Mouse (Mus musculus) ovary, postnatal 10 days (tissue): ENCODE data around the gene Sf3b2.

Experiments used
- DNase-seq: peaks from one replicate; pipeline ENCODE4 v3.0.0; 2022; ENCODE audit warnings: low spot score

Sf3b2 gene

DNA sequence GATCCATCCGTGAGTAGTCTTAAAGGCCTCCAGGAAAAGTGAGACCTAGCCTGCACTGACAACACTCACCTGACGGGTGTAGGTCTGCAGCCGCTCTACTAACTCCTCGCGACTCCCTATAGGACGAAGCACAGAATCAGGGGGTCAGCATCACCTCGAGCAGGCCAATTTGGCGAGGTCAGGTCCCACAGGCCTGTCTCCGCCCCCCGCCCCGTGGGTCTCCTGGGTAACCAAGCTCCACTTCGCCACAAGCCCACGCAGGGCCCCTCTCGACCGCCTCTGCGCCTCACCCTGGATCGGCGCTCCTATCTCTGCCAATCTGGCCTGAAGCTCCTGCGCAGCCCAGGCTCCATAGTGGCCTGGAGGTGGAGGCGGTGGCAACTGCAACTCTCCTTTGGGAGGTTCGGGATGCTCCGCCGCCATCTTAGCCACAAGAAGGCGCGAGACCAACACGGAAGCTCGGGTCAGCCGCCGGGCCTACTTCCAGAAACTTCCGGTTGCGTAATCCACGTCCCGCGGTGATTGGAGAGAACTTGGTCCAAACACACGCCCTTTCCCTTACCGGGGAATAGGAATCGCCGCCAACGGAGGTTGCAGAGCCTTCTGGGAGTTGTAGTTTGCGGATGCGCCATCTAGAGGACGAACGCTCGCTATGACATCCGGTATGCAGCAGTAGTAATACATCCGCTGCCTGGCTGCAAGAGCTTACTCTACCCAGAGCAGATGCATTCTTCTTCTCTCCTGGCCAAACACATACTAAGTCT is at the start of gene Sf3b2:
Gene Sf3b2 (minus strand): TSS at position 484 of the 764 bp plus-strand sequence.
- DNase-seq: peak; percentile 95

DNA sequence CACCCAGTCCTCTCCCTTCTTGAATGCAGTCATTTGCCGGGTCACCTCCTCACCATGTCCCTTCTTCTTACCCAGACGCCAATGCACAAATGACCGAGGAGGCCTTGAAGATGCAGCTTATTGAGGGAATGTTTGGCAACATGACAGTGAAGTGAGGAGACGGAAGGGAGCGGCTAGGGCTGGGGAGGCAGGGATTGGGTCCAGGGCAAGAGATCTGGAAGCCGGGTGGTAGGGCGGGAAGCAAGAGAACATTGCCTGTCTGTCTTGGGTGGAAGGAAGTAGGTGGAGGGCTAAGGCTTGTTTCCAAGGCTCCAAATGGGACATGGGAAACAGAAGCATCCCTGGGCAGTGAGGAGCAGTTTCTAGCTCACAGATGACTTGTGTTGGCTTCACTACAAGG is 46.1 kb upstream of the Sf3b2 start:
- DNase-seq: no peak

DNA sequence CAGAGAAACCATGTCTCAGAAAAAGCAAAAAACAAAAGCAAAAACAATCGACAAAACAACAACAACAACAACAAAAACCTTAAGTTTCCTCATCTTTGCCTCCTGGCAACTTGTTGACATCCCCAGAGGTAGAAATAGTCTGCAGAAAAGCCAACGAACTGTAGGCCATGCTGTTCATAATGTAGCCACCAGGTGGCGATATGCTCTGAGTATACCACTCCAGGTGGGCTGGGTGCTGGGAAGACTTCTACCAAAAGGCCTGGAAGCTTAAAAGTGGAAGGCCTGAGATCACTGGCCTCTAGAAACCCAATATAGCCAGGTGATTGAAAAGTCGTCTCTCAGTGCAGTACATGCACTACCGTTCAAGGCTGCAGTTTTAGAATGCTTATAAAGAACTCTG is 42.7 kb upstream of the Sf3b2 start:
- DNase-seq: peak; percentile 52

DNA sequence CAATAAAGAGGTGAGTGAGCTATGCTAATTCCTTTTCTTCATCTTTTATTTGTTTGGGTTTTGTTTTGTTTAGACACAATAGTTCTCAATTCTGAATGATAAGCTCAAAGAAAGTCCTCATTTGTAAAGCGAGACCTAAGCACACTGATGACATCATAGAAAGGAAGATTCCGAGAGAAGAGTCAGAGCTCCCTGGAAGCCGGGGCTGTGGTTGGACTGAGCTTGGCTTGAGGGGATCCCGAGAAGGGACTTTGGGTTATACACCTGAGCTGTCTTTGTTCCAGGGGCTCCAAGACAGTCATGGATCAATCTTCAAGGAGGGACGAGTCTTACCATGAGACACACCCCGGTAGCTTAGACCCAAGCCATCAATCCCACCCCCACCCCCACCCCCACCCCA is 40.2 kb upstream of the Sf3b2 start, which contains the start of gene Catsper1:
Gene Catsper1 (plus strand): TSS at position 301 of the 400 bp plus-strand sequence.
- DNase-seq: no peak

DNA sequence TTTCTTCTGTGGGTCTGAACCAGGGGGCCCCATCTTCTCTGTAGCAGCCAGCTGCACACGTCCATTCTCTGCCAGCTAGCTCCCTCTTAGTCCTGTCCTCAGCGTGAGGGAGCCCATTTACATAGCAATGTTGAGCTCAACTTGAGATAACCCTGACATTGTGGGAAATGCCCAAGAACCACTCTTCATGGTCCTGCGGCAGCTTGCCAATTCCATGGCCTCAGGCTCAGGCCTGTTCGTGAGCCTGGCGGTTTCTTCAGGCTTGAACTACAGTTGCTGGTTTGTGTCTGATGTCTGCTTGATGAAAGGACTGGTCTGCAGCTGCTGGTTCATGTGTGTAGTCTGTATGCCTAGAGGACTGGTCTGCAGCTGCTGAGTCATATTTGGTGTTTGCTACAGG is 39.5 kb upstream of the Sf3b2 start:
- no peak for DNase-seq

DNA sequence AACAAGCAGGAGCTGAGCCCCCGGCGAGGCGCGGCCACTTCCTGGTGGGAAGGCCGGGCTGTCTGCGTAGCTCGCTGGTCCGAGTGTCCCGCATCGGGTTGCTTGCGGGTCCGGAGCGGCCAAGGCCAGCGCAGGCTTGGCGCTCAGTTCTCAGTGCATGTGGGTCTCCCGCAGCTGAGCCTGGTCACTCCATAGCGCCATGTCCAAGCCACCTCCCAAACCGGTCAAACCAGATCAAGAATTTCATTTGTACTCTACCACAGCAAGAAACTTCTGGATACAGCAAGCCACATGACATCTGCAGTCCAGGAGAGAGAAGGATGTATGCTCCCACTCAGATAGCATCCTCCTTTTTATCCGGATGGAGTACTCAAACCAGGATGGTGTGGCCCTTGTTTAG is 32.7 kb upstream of the Sf3b2 start:
- no peak for DNase-seq

DNA sequence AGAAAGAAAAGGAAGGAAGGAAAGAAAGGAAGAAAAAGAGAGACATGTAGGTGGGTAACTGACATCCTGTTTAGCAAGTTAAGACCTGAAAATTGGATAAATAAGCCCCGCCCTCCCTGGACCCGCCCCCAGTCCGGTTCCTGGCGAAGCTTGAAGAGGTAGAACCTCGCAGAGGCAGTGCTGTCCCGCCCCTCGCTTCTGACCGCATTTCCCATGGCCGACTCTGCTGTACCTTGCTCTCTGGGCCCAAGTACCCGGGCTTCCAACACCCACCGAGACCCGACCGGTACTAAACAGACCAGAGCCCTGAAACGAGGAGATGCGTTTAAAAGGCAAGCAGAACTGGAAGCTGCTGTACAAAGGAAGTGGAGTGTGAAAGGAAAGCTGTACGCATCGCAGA is 28.5 kb upstream of the Sf3b2 start:
- DNase-seq: no peak

DNA sequence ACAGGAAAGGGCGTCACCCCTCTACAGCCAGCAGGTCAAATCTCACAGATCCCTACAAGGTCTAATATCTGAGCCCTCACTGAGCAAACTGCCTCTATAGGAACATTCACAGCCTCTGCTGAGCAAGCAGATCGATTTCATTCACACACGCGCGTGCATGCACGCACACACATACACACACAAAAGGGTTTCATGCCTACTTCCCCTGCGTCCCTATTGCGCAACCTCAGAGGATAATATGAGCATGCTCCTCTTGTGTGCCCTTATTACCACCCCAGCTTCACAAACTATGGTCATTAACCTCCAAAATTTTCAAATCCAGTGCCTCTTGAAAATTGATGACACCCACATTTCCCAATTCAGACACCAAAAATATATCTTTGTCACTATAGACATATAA is 17.9 kb upstream of the Sf3b2 start:
- no peak for DNase-seq

DNA sequence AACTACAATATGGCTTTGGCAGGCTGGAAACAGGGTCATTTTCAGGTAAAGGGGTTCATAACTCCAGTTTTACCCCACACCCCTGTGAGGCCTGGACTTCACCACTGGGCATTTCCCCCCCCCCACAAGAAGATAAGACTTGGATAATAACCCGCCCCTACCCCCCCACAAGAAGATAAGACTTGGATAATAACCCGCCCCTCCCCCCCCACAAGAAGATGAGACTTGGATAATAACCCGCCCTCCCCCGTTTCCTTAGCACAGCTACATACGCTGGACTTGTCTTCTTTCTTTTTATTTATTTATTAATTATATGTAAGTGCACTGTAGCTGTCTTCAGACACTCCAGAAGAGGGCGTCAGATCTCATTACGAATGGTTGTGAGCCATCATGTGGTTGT is 13.8 kb upstream of the Sf3b2 start:
- no peak for DNase-seq

DNA sequence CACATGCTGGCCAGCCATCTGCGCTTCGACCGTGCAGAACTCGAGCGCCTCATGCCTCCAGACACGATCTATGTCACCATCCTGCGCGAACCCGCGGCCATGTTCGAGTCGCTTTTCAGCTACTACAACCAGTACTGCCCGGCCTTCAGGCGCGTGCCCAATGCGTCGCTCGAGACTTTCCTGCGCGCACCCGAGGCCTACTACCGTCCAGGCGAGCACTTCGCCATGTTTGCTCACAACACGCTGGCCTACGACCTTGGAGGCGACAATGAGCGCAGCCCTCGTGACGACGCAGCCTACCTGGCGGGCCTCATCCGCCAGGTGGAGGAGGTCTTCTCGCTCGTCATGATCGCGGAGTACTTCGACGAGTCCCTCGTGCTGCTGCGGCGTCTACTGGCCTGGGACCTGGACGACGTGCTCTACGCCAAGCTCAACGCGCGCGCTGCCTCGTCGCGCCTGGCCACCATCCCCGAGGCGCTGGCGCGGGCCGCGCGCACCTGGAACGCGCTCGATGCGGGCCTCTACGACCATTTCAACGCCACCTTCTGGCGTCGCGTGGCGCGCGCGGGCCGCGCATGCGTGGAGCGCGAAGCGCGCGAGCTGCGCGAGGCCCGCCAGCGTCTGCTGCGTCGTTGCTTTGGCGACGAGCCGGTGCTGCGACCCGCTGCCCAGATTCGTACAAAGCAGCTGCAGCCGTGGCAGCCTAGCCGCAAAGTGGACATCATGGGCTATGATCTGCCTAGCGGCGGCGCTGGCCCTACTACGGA is 11.9 kb upstream of the Sf3b2 start:
- DNase-seq: no peak

DNA sequence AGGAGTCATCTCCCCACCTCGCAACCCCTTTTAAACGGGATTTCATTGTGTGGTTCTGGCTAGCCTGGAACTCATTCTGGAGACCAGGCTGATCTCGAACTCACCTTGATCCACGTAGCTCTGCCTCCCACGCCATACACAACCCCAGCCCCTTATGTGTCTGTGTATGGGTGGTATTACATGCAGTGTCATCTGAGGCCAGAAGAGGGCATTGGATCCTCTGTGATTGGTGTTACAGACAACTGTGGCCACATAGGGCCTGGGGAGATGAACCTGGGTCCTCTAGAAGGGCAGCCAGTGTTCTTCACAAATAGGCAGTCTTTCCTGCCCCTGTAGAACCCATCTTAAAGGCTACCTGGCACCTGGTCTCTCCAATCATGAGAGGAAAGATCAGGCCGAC is 11.0 kb upstream of the Sf3b2 start:
- DNase-seq: no peak

DNA sequence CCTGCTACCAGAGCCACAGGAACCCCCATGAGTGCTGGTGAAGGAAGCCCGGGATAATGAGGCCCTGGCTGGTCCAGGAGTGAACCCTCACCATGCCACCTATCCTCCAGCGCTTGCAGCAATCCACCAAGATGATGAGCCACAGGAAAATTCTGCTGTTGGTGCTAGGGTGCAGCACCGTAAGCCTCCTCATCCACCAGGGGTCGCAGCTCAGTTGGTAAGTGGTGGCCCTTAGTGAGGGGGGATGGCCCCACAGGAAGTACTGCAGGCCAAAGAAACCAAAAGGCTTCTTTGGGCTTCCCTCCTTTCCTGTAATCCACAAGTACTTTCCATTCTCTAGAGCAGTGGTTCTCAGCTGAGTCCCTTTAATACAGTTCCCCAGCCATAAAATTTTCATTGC is 7.2 kb upstream of the Sf3b2 start:
- no peak for DNase-seq

DNA sequence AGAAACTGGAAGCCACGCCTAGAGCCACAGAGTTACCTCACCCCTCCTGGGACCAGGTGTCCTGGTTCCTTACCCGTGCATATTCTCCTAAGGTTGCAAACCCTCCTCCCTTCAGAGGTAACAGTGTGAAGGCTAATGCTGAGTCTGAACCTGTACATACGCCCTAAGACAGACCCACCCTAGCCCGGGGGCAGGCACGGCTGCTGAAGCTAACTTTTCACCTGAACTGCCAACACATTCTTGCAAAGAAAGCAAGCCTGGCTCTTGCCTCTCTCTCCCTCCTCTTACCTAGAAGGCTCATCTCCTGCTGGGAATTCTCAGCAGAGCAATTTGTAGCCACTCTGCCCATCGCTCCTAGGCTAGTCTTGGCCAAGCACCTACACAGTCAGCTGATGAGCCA is 5.3 kb upstream of the Sf3b2 start:
- DNase-seq: no peak

DNA sequence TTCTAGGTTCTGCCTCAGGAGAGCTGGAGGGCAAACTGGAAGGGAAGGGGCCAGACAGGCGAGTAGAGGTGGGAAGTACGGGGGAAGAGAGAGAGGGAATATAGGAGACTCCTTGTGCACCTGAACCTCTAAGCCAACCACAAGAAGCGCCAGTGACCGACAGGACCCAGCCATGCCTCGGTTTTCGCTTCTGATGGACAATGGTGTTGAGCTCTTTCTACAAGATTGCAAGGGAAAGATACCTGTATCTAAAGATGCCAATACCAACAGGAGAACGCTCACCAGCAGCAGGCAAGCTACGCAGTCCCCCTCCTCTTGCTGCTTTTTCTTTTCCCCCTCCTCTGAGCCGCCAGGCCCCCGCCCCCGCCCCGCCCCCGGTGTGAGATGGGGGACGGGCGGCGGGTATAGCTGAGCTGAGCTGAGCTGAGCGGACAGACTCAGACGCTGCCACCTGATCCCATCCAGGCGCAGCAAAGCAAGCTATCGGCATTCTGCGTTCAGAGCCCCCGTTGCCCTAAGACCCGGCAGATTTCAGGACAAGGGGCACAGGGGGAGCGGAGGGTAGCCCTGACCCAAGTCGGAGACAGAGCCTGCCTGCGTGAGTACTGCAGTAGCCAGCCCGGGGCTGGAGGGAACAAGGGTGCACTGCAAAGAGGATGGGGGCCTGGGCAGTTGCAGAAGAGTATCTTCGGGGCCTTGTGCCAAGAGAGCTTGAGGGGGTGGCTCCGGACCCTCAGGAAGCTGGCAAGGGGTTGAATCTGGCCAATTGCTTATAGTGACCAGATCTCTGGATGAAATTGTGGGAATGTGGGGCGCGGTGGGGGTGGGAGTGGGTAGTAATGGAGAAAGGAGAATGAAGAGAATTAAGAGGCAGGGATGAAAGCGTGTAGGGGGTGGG is 2.9 kb upstream of the Sf3b2 start, which contains the start of gene Gal3st3:
Gene Gal3st3 (plus strand): TSS at position 429 of the 898 bp plus-strand sequence.
- no peak for DNase-seq

DNA sequence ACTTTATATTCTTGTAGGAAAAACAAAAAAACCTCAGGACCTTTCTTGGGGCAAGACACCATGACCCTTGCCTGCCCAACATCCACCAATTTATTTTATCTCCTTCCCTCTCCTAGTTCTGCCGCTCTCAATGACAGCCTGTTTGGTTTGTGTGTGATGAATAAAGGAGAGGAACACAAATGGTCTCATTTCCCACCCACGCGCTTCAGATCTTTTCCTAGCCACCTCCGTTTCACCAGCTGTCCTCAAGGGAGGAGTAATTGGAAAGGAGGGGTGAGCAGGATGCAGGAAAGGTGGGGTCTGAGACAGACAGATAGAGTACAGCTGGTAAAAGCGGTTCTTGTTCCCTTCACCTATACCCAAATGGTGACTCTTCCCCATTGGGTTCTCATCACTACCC is 1.4 kb upstream of the Sf3b2 start:
- no peak for DNase-seq

DNA sequence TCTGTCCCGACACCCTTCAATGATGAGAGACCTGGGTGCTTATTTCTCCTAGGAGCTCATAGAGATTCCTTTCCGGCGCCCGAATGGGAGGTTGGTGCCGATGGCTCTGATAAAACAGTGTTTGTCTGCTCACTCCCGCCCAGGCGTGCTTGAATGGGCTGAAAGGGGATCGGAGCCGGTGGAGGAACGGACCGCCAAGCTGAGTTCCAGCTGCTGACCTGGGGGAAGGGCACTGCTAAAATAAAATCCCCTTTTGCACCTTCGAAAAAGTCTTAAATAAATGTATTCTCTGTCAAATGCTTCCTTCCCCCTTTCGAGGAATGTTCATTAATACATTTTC is 451 bp upstream of the Sf3b2 start:
- DNase-seq: no peak

DNA sequence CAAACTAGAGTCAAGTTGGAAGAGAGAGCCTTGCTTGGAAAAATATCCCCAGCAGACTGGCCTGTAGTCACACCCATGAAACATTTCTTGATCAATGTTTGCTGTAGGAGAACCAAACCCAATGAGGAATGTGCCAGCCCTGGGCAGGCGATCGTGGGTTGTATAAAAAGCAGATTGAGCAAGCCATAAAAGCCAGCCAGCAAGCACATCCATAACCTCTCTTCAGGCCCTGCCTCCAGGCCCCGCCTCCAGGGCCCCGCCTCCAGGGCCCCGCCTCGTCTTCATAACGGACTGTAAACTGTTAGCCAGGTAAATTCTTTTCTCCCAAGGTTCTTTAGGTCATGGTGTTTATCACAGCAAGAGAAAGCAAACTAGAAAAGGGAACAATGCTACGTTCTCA is 16.9 kb downstream of the Sf3b2 start:
- no peak for DNase-seq

DNA sequence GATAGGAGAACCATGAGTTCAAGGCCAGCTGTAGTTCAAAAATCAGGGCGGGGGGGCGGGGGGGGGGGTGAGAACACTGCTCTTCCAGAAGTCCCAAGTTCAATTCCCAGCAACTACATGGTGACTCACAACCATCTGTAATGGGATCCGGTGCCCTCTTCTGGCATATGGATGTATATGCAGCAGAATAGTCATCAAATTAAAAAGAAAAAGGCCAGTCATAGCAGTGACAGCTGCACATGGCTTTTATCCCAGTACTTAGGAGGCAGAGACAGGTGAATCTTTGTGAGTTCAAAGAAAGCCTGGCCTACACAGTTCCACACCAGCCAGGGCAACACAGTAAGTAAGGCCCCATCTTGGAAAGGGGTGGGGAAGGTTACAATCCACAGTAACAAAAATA is 18.1 kb downstream of the Sf3b2 start:
- DNase-seq: no peak

DNA sequence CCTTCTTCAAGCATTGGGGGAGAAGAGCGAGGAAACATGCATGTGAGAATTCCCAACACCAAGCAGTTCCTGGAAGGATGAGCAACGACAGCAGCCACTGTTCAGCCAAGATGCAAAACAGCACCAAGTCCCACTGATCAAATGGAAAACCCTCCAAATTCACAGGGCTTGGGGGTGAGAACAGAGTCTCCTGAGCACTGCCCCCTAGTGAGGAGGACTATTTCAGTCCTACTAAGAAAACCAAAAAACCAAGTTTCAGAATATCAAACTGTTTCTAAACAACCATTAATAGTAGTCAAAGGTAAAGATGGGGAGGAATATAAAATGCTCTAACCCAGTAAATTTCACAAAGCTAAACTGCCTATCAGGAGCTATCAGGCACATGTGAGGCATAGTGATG is 18.7 kb downstream of the Sf3b2 start:
- no peak for DNase-seq

DNA sequence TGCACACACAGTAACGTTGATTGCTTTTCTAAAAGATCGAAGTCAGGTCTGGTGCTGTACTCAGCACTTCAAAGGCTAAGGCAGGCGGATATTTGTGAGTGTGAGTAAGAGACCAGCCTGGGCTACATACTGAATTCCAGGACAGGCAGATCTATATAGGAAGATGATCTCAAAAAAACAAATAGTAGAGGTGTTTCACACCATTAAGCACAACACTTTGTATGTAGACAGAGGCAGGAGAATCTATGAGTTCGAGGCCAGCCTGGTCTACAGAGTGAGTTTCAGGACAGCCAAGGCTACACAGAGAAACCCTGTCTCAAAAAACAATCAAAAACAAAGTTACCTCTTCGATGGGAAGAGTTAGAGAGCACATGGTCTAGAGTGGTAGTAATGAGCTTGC is 19.5 kb downstream of the Sf3b2 start:
- no peak for DNase-seq

DNA sequence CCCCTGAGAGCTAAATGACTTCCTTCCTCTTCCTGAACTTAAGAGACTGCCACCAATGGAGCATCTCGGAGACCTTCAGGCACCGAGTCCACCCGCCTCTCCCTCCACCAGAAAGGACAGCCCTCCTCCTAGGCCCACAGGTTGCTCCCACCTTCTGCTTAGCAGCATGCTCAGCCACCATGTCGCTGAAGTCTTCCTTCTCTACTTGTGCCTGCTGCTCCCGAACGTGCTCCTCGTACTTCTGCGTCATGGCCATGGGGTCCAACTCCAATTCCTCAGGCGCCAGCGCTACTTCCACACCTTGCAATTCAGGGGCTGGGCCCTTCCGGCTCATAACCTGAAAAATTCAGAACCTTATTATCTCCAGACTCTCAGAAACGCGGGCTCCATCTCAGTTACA is 20.6 kb downstream of the Sf3b2 start:
- DNase-seq: no peak

DNA sequence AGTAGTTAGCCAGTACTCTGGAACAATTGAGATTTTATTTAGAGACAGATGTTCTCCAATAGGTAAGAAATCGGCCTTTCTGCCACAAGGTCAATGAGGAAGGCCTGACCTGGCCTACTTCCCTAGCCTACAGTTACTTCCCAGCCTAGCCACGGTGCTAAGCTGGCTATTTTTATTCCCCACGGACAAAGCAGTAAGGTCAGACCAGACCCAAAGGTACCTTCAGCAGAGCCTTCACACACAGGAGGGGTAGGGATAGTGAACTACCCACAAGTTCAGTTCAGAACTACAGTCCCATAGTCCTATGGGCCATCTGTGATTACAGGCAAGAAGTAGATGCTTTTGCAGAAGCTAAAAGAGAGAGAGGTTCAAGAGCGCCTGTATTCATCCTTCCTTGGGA is 21.3 kb downstream of the Sf3b2 start:
- DNase-seq: no peak
